Mouse (Mus musculus) frontal cortex, postnatal 36 days (tissue): Measurements from ENCODE around the gene Csrp1.

Experiments
- DNase-seq, 2 experiments: peaks; one replicate each; pipeline ENCODE4 v3.0.0; 2022; ENCODE audit warnings: low spot score in 2 of 2

The Csrp1 gene

DNA sequence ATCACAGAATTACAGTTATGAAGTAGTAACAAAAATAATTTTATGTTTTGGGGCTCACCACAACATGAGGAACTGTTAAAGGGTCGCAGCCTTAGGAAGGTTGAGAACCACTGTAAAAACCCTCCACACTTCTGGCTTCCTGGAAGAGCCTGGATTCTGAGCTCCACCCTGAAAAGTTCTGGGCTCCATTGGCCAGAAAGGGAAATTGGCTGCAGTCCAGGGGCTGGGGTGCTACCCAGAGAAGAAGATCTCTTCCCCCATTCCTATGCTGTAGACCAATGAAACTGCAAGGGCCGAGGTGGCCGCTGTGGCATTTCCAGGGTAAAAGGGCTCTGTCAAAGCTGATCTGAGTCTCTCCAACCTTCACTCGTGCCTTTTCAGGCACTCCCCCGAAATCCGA, 21.8 kb upstream of the Csrp1 start:
- no peak for DNase-seq

DNA sequence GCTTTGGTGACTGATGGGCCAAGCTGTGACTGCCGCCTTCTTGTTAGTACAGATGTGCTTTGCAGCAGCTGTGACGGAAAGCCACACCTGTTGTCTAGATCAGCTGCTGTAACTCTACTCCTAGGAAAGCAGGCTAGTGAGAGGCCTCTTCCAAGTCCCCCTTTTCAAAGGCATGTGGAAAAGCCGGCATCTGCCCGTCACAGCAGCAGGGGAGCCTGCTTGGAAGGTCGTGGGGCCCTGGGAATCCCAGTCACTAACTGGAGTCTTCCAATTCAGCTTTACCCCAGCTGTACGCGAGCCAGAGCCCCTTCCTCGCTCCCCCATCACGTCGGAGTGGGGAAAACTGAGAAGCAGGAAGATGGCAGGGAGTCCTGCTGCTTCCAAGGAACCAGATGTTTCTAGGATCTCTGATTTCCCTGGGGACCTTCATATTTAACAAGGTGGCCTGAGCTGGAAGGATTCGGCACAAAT, 21.4 kb upstream of the Csrp1 start:
- no peak for DNase-seq

DNA sequence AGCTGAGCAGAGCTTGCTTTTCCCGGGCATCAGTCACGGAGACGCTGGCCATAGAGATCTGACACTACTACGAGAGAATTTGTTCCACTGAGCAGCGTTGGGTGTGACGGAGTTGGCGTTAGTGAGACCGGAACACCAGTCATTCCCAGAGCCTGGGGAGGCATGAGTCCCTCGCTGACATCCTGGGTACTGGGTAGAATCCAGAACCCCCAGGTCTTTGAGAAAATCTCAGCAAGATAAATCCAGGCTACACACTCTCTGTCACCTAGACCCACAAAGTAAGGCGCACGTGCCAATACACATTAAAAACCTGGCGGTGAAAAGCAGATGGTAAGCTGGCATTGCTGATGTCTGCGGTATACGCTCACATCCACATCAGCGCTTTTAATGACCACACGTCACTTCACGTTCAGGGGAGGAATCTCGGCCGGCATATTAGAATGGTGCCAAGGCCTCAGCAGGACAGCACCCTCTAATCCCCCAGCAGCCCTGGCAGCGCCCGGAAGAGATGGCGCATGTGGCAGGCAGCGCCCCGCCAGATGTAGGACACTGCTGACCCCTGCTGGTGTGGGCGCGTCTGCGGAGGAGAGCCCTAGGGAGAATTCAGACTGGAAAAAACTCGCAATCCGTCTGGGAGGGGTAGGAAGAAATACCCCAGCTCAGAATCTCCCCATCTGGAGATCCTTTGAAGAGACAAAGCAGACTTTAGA, 20.7 kb upstream of the Csrp1 start:
- DNase-seq = peak; percentile 72

DNA sequence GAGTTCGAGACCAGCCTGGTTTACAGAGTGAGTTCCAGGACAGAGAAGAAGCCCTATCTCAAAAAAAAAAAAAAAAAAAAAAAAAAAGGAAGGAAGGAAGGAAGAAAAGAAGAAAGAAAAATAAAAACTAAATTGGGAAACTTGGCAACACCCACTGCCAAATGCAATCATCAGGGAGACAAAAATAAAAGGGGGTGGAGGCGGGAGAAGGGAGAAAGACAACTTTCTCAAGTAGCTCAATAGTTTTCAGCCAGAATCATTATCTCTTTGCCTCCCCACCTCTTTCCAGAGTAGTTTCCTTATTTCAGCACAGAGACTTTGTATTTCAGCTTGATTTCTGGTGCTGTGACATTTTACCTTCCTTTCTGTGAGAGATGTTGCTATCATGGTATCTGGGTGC, 20.0 kb upstream of the Csrp1 start:
- no peak for DNase-seq

DNA sequence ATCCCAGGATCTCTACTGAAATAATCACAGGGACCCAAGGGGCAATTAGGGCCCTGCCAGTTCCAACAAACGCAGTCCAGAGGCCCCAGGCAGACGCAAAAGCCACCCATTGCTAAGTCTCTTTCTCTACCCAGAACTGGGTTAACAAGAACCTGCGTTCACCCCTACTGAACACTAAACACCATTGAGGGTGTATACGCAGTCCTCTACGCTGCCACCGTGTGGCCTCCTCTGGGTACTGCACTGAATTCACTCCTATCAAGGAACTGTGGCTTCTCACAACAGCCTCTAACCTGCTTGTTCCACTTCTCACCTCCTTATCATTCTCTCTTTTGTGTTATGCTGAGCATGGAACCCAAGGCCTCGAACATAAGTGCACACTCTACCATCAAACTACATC, 19.3 kb upstream of the Csrp1 start:
- peak; percentile 73 to 83 for DNase-seq

DNA sequence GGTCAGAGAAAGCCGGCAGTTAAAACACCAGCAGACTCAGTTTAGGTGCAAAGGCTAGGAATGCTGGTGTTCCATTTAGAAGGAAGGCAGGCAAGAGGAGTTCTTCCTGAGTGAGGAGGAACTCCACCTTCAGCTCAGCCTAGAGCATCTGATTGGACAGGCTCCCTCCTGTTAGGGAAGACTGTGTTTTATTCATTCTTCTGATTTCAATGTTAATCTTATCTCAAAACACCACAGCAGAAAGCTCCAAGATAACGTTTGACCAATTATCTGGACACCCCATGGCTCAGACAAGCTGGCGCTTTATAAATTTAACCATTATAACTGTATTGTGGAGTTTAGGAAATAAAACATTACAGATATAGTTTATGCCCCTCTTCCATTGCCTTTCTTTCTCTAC, 18.5 kb upstream of the Csrp1 start:
- no peak for DNase-seq

DNA sequence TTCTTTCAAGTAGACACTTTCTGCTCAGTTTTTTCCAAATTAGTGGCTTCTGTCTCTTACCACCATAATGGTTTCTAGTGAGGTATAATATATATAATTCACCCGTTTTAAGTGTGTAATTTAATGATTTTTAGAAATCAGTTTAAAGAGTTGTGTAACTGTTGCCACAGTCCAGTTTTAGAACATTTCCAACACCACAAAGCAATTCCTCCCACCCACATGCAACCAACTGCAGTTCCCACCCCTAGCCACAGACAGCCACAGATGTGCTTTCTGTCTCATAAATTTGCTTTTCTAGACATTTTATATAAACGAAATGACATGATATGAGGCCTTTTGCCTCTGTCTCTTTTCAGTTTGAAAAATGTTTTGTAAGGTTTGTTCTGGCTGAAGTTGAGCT, 17.1 kb upstream of the Csrp1 start:
- no peak for DNase-seq

DNA sequence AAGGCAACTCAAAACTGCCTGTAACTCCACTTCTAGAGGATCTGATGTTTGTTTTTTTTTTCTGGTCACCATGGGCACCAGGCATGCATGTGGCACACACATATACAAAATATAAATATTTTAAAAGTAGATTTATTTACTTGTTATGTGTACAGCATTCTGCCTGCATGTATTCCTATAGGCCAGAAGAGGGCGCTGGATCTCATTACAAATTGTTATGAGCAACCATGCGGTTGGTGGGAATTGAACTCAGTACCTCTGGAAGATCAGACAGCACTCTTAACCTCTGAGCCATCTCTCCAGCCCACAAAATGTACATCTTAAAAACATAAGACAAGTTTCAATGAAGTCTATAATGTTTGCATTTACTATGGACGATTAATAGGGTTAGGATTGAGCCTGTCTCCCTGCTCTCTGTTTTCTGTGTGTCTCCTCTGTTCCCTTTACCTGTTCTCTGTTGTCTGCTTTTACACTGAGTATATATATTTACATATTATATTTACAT, 15.5 kb upstream of the Csrp1 start:
- DNase-seq = no peak

DNA sequence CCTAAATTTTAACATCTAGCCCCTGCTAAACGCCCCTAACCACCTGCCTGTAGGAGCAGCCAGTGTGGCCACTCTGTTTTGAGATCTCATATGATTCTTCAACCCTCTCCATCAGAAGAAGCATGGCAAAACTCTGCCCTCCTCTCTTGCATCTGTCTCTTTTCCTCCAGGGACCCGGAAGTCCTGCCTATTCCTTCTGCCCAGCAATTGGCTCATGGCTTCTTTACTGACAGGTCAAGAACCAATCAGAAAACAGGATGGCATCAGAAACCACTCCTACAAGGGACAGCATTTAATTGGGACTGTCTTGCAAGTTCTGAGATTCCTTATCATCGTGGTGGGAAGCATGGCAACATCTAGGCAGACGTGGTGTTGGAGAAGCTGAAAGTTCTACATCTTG, 11.5 kb upstream of the Csrp1 start:
- no peak for DNase-seq

DNA sequence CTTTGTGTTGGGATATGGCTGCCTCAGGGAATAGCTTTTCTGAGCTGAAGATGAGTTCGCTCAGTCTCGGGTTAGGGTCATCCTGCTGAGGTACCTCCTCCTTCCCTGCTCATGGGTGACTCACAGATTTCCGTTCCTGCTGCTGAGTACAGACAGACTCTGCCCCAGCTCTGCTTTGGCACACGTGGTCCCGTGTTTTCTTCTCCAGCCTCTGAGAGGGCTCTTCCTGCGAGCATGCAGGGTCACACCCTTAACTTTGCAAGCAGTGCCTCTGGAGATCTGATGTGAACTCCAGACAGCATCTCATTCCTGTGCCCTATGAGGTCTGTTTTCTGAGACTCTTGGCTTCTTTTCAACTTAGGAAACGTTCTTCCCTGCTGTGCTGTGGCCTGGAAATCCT, 8.7 kb upstream of the Csrp1 start:
- DNase-seq = no peak

DNA sequence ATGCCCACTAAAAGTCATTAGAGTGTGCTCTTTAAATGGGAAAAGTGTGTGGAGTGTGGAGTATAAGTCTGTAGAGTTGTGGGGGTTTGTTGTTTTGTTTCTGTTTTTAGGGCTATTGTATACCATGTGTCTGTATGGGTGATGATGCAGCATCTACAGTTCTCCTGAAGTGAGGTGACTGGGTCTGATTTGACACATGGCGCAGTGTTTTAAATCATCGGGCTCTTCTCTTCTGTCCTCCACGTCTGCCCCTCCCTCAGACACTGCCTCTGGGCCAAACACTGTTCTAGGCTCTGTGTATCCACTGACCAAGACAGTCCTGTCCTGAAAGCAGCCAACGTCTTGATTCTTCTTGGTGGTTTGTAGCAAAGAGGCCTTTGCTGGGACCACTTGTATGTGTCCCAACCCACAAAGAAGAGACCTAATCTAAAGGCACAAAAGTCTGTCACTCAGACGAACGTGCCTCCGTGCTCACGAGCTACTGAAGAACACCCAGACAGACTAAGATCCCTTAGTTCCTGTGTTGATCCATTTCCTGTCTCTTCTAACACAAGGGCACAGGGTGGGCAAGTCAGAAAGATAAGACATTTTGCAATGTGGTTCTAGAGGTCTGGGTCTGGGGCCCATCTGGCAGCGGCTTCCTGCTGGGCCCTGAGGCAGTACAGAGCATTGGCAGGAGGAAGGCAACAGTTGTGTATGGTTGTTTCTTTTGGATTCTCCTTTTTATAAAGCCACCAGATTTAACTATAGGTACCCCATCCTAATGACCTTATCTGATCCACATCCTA, 5.6 kb upstream of the Csrp1 start:
- no peak for DNase-seq

DNA sequence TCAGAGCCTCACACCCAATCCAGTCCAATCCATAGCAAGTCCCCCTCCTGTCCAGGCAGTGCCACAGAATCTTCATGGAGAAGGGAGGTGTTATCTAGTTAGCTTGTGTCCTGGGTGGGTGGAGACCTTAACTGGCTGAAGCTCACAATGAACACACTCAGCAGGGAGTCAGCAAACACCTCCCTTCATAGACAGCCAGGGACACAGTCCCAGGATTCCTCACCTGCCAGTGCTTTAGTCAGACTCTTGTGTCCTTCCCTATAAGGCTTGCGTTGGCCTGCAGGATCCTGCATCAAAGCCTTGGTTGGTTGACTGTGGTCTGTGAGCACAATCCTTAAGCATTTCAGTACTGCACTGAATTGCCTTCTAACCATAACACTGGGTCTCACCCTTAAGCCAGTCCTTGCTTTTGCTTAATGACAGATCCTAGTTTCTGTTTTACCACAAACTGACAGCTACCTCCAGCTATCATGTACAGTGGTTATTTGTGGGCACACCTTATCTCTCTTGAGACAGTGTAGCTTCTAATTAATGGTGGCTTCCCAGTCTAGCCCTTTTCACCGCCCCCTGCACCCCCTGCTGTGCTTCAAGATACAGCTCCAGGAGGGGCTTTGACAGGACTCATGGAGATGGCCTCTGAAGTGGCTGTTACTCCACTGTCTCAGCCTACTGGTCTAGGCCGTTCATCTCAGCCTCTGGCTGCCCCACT, 4.8 kb upstream of the Csrp1 start:
- no peak for DNase-seq

DNA sequence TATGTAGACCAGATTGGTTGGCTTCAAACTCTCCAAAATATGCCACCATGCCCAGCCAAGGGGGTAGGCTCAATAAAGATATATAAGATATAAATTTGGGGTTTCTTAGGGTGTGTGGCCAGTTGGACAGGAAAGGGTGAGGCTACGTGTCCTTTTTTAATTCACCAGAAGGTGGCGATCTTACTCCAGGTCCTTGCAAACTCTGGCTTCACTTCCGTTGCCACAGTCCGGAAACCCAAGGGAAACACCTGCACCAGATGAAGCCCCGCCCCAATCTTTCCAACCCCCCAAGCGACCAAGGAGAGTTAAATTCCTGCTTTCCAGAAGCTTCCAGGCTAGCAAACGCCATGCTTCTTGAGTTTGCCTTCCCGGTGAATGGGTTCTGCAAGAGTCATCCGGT, 375 bp upstream of the Csrp1 start:
- peak; percentile 55 to 74 for DNase-seq

DNA sequence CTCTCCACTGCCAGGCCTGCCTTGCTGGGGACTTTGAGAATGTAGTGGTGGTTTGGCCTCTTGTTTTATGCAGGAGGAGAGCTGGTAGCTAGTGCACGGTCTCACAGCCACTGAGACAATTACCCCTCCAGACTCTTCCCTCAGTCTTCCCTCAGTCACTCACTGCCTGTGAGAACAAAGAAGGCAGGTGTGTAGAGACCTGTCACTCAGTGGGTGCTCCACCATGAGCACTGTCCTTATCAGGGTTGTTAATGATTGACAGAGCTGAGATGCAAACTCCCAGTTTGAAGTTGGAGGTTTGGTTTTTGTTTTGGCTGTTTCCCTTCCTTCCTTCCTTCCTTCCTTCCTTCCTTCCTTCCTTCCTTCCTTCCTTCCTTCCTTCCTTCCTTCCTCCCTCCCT, 3.2 kb downstream of the Csrp1 start:
- no peak for DNase-seq

DNA sequence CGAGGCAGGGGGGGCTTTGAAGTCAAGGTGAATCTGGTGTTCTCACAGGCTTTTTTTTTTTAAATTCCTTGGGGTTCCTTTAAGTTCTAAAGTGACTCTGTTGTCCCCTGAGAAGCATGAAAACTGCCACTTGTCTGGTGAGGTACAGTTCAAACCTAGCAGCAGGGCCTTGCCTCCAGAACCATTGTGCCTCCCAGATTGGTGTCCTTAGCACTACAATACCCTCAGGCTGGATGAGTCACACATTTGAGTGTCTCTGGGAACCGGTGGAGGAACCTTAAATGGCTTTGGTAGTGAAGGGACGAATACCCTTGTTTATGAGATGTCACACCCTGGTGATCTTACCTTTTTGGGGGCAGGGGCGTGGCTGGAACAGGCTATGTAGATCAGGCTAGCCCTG, 4.3 kb downstream of the Csrp1 start:
- no peak for DNase-seq

DNA sequence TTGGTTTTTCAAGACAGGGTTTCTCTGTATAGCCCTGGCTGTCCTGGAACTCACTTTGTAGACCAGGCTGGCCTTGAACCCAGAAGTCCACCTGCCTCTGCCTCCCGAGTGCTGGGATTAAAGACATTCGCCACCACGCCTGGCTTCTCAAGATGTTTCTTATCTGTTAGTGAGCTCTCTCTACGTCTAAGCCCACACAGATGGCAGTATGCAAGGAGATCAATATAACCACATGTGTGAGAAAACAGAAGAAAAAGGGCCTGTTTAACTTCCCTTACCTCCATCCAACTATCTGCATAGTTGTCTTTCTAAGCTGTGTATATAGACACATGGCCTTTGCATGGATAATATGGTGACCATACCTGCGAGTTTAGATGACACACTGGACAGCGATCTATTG, 5.5 kb downstream of the Csrp1 start:
- DNase-seq = no peak

DNA sequence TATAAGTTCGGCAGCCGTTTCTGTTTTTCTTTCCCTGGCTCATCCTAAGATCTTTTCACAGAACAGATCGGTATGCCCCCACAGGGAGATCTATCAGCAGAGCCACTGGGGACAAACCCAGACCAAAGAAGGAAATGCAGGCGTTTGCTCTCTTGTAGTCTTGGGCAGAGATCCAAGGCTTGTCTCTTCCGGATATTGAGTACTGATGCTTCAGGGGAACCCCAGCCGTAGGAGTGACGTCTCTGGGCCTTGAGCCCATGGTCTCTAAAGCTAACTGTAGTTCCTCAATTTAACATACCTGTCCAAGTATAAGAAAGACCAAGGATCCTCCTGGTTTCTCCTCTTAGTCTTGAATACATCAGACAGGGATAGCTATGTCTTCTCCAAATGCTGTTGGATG, 6.1 kb downstream of the Csrp1 start:
- DNase-seq = no peak

DNA sequence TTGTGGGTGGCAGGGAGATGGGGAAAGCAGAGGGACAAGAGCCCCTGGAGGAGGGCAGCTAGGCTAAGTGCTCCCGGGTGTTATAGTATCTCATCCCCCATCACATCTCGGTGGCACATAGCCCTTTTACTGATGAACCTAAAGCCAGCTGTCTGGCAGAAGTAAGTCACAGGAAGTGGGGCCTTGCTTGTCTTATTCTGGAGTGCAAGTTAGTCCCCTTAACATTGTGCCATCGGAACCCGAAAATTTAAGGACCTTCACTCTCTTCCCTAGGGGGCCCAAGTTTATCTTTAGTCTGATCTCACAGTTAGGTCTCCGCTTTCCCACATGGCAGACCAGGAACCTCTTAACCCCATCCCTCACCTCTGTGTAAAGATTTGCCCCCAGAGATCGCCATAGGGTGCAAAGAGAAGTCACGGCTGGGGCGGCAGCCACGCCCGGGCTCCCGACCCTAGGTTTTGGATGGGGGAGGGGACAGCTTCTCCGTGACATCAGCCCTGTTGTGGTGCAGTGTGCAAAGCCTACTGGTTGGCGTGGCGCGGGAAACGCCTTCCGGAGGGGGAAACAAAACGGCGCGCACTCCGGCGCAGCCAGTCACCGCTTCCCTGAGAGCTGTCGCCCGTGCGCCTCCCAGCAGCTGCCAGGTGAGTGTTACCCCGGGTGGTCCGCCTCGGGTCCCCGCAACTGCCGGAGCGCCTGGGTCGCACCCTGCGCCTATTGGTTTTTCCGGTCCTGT, 8.9 kb downstream of the Csrp1 start:
- DNase-seq = peak; percentile 80 to 87

DNA sequence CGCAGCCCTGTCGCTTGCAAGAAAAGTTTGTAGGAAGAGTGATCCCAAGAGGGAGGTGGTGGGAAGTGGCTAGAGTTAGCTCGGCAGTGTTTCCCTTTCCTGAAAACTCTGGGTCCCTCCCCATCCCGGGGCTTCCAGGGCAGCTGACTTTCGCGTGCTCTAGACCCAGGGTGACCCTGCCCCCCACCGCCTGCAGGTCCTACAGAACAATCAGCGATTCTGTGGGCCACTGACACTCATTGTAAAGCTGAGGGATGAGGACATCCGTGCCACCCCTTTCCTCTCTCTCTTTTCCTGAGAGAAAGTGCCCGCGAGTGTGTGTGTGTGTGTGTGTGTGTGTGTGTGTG, 9.5 kb downstream of the Csrp1 start:
- no peak for DNase-seq

DNA sequence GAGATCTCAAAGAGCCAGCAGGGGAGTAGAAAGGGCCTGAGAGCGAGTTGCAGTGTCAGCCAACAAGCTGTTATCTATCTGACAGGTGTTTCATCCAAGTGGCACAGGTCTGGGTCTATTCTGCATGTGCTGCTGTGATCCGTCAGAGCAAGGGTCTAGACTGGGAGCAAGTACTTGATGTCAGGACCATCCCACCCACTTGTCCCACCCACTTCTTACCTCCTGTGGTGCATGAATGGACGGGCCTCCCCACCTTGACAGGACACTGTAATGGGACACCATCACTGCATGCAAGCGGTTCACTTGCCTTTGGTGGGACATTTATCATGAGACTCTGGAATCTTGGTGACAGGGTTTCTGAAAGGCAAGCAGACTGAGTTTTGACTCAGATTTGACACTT, 10.0 kb downstream of the Csrp1 start:
- DNase-seq = no peak

DNA sequence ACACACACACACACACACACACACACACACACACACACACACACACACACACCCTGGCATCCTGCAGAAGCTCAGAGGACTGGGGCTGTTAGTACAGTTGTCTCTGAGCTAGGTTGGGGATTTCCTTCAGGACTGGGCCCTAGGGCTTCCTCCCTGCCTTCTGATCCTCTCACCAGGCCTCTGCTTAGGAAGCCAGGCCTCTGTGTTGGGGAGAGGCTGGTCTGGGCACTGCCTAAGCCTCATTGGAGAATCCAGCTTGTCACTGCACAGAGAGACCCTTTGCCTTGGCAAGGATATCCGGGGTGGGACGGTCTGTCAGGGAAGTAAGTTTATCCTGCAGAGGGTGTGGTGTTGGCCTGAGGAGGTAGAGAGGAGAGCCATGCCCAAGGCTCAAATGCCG, 10.4 kb downstream of the Csrp1 start:
- DNase-seq = no peak

DNA sequence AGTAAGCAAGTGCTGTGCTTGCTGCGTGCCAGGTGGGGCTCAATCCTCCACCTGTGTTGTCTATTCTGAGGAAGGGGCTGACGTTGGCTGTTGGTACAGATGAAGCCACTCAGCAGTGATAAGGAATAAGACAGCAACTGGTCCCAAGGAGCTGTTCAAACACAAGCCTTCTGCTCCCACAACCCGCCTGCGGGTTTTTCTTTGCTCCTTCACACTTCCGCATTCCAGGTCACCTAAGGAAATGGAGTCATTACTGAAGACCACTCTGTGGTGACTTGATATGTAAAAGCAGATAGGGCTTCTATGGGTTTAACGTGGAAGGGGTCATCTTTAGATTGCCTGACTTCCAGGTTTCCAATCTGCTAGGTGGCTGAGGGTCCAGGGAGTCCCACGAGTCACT, 11.5 kb downstream of the Csrp1 start:
- no peak for DNase-seq
